Mouse (Mus musculus) cerebellum, adult 2 months (tissue): Measurements from ENCODE around the gene U2af1l4. TPM values are rescaled to one million over a fixed set of nuclear protein-coding genes. Genes with fewer than 3 reads are reported as not detected.
A peak's percentile ranks its signal among the peaks of the same experiment; 100 is the strongest.

Experiments used
- DNase-seq, 2 experiments: peaks; one replicate each; pipeline ENCODE4 v3.0.0; 2021
- H3K27ac ChIP-seq: fragments of 200-500 bp; 2 replicates; pipeline ENCODE4 v1.5.1; 2012; ENCODE audit warnings: low read length, control low read depth, inconsistent platforms; ENCODE audit not compliant: insufficient read depth
- H3K27me3 ChIP-seq: fragments of 200-500 bp; 2 replicates; pipeline ENCODE4 v1.6.1; 2012; ENCODE audit warnings: inconsistent platforms, mild to moderate bottlenecking, low read length, moderate library complexity; ENCODE audit not compliant: control insufficient read depth, insufficient read depth
- H3K4me1 ChIP-seq: fragments of 200-500 bp; 2 replicates; pipeline ENCODE4 v1.6.1; 2011; ENCODE audit warnings: low read length; ENCODE audit not compliant: control insufficient read depth, insufficient read depth
- H3K4me3 ChIP-seq: fragments of 200-500 bp; replicated peaks from 2 replicates; pipeline ENCODE3; 2011; ENCODE audit warnings: mild to moderate bottlenecking, low read depth, low read length, control low read depth; ENCODE audit not compliant: insufficient read depth
- CTCF ChIP-seq: fragments of 200-500 bp; IDR thresholded peaks from 2 replicates; pipeline ENCODE4 v1.5.1; 2011; ENCODE audit warnings: low read depth, mild to moderate bottlenecking, control low read depth, low read length, moderate library complexity, borderline replicate concordance; ENCODE audit not compliant: insufficient read depth
- POLR2A ChIP-seq: fragments of 200-500 bp; IDR thresholded peaks from 2 replicates; pipeline ENCODE4 v1.6.1; 2011; ENCODE audit warnings: low read length, control low read depth, borderline replicate concordance; ENCODE audit not compliant: insufficient read depth
- WGBS: fragments of 180-500 bp; shearing (Covaris S2); methylation state at CpG from one replicate; pipeline ENCODE4 v1.1.7; 2018; 5-methylcytosine and 5-hydroxymethylcytosine counted together
- polyA plus RNA-seq: library from polyadenylated mRNA; depleted of rRNA; stranded (reverse); fragments of >200 nt; gene quantifications from 2 replicates; pipeline ENCODE4 v1.2.3, GENCODE M21; 2012

U2af1l4 gene
- polyA plus RNA-seq, 1 experiment, result 117 TPM

DNA sequence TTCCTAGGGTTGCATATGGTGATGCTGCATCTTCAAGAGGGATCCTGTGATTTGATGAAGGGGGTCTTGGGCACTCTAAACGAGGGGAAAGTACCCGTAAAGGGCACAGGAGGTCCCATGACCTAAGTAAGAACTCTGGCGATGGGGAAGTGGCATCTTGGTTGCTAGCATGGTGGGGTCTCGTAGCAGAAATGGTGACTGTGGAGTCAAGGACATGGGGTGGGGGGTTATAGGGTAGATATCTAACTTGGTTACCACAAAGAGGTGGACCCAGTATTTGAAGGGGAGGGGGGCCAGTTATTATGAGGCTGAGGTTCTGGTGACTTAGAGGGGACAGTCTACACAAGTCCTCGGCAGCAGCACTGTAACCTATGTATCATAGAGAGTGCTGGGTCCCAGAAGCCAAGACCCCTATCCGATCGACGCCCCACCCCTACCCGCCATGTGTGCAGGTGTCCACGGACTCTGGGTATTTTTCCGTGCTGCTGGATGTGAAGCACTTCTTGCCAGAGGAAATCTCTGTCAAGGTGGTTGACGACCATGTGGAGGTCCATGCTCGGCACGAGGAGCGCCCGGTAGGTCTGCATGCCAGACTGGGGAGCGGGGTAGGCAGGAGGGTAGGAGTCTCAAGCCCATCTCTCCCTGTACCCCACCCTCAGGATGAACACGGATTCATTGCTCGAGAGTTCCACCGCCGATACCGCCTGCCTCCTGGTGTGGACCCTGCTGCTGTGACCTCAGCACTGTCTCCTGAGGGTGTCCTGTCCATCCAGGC is 9.1 kb upstream of the U2af1l4 start:
- Histone ChIP-seq H3K4me3 (no peak overlapping the region), H3K27ac (peak overlapping the region; percentile 26; the same call in 1 of the 2 replicates), H3K27me3 (no peaks in the 10 kb centered on the region), H3K4me1 (peaks cover 3% of the 10 kb centered on the region)
- peak in 1 of 2 experiments; percentile 38 for DNase-seq
- WGBS, result 78% methylated on average over 22 of the region's 22 CpGs
- TF ChIP-seq POLR2A (no peak), CTCF (no peak)

DNA sequence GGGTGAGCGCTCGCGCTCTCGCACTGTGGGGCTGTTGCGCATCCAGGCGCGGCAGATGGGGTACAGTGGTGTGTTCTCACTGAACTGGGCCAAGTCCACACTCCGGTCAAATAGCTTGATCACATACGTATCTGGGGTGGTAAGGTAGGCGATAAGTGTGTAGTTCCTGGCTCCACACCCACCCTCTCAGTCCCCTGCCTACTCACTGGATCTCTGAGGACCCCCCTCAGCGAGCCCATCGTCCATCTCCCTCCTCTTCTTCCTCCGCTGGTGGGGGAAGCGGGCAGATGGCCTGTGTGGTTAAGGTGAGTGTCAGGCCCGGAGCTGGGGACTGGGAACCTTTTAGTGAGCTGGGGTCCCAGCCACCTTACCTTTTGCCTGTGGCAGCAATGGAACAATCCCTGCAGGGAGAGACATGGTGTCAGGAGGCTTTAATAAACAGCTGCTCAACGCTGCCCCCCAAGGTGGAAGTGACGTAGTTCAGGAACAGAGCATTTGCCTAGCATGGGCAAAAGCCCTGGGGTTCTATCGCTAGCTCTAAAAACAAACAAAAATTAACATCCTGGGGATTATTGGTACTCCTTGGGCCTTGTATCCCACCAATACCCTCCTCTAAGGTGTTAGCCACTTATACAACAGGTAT is 6.1 kb upstream of the U2af1l4 start:
- DNase-seq, result peak in 1 of 2 experiments; percentile 21
- Histone ChIP-seq H3K4me1 (peaks cover 3% of the 10 kb centered on the region), H3K4me3 (no peak overlapping the region), H3K27me3 (no peaks in the 10 kb centered on the region), H3K27ac (no peak overlapping the region)
- no peak for TF ChIP-seq POLR2A
- no peak for TF ChIP-seq CTCF
- WGBS, result 85% methylated on average over 18 of the region's 18 CpGs

DNA sequence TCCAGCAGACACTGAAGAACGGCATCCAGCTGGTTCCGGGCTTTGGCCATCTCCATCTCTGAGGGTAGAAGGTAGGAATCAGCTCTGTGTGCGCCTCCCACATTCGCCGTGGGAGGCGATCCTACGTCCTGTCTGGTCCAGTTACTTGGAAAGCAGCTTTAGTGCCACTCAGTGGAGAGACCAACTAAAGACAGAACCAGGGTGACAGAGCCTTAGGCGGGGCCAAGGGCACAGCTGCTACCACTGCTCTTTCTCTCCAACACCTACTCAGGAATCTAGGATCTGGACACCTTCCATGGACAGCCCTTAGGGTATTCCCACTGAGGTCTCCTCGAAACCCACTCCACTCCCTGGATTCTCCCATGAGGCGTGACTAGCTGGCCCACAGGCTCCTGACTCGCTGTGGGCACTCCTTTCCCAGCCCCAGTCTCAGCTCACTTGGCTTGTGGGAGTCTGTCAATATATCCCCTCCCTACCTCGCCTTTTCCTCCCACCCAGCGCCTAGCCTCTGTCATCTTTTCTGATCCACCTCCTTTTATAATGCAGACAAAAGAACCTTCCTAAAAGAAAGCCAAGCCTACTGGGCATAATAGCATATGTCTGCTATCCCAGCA is 5.1 kb upstream of the U2af1l4 start:
- Histone ChIP-seq H3K4me1 (peaks cover 3% of the 10 kb centered on the region), H3K4me3 (no peak overlapping the region), H3K27ac (no peak overlapping the region), H3K27me3 (no peaks in the 10 kb centered on the region)
- DNase-seq, result no peak
- TF ChIP-seq POLR2A (no peak), CTCF (no peak)
- WGBS, result 81% methylated on average over 13 of the region's 13 CpGs

DNA sequence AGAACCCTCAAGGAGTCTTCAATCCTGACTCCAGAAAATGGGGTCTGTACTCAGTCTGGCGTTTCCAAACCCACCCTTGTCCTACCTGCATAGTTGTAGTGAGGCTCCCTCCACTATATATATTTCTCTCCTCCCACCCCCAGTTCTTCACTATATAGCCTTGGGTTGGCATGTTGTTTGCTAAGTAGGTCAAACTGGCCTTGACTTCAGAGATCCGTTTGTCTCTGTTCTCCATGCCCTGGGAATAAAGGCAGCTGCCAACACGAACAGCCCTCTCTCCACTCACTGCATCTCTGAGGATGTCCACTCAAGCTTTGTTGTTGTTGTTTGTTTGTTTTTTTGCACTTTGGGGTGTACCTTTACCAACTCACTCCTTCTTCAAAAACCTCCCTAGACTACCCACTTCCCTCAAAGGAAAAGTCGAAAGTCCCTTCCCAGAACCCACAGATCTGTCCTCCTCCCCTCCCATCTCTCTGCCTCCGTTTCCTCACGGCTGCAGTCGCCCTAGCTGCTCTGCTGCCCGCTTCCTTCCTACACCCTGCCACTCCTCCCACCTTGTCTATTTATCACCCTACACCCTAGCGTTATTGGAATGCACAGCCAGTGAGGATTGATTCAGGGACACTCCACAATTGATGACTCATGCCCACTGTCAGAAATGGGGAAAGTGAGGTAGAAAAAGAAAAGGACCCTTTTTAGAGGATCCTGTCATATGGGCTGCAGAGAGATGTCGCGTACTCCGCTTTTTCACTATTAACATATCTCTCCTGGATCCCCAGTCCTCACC is 4.3 kb upstream of the U2af1l4 start:
- TF ChIP-seq POLR2A (no peak), CTCF (no peak)
- H3K4me1 ChIP-seq, result peaks cover under 1% of the 10 kb centered on the region
- 7% methylated on average over 12 of the region's 12 CpGs for WGBS
- no peak for DNase-seq
- peak overlapping the region; percentile 58; the same call in 1 of the 2 replicates for H3K27ac ChIP-seq
- peak overlapping the region; percentile 95 for H3K4me3 ChIP-seq
- H3K27me3 ChIP-seq, result no peaks in the 10 kb centered on the region

DNA sequence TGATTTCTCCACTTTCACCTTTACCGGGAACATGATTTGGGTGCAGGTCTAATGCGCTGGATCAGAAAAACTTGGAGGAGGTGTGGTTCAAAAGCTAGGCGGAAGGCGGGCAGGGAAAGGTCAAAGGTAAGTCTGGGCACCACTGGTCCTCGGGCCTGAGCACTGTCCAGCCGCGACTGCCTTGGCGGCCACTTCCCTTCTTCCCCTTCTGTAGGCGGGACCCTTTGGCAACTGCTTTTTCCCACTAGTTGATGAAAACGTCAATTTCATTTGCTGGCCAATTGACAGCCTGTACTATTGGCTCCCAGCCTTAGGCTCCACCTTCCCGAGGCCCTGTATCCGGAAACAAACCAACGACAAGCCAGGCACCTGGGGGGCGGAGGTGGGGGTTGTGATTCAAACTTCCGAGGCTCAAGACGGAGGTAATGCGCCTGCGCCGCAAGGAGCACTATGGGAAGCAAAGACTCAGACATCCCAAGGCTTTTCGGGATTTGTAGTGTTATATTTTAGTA is 3.6 kb upstream of the U2af1l4 start, which contains the start of gene Lin37:
Lin37 (minus strand) TSS at position 396 of the 512 bp plus-strand sequence.
- TF ChIP-seq POLR2A (peak; percentile 83), CTCF (no peak)
- Histone ChIP-seq H3K4me3 (peak within 1 kb of the TSS; percentile 95), H3K27me3 (no peaks in the 10 kb centered on the region), H3K27ac (peak within 1 kb of the TSS; percentile 58; the same call in 1 of the 2 replicates), H3K4me1 (peaks cover 6% of the 10 kb centered on the region)
- WGBS, result under 1% methylated on average over 20 of the region's 20 CpGs
- DNase-seq, result peak; percentile 97 to 100

DNA sequence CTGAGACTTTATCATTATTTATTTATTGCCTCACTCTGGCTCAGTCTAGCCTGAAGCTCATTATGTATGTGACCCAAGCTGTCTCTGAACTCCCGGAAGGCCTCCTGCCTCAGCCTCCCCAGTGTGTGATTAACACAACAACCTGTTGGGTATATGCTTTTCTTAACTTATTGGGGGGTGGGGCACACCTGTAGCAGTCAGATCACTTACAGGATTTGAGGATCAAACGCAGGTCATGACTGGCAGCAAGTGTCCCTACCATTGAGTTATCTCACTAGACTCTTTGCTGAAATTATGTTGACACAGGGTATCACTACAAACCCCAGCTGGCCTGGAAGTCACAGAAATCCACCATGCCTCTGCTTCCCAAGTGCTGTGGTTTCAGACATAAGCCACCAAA is 2.8 kb upstream of the U2af1l4 start:
- Histone ChIP-seq H3K27ac (no peak overlapping the region), H3K4me1 (peaks cover 6% of the 10 kb centered on the region), H3K27me3 (no peaks in the 10 kb centered on the region), H3K4me3 (no peak overlapping the region)
- DNase-seq, result peak in 1 of 2 experiments; percentile 13
- TF ChIP-seq POLR2A, result no peak
- TF ChIP-seq CTCF, result no peak
- WGBS, result 64% methylated on average over 2 of the region's 2 CpGs

DNA sequence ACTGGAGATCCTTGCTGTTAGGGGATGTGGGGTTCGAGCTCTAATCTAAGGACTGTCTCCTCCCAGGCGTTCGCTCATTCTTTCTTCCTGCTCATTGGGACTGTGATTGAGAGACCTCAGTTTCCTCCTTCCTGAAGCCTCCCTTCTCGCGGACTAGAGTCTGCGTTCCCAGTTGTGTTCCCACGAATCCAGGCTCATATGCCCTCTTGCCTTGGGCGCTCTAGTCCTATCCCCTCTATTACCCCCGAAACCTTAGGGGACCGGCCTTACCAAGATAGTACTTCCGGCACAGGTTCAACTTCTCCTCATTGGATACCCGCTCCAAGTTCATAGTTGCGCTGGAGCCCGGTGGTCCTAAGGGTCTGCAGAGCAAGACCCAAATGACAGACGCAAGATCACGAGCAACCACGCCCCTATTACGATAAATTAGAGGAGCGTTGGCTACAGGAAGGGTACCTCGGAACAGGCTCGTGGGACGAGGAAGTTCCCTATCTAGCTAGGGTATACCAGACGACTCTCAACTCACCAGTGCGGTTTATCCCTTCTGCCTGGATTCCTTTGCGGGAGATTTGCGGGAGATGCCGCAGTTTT is 480 bp upstream of the U2af1l4 start:
- WGBS, result under 1% methylated on average over 27 of the region's 27 CpGs
- no peaks in the 10 kb centered on the region for H3K27me3 ChIP-seq
- no peak for DNase-seq
- peak overlapping the region; percentile 88 for H3K4me3 ChIP-seq
- peak overlapping the region; percentile 23; the same call in 1 of the 2 replicates for H3K27ac ChIP-seq
- peaks cover 6% of the 10 kb centered on the region for H3K4me1 ChIP-seq
- TF ChIP-seq POLR2A, result no peak
- TF ChIP-seq CTCF, result no peak
